Mouse (Mus musculus): ENCODE data around the gene Umad1. TPM values are rescaled to one million over a fixed set of nuclear protein-coding genes. Genes with fewer than 3 reads are reported as not detected.

The Umad1 gene
- polyA plus RNA-seq, 1 experiment from 2014 or later: 28.3 TPM

DNA sequence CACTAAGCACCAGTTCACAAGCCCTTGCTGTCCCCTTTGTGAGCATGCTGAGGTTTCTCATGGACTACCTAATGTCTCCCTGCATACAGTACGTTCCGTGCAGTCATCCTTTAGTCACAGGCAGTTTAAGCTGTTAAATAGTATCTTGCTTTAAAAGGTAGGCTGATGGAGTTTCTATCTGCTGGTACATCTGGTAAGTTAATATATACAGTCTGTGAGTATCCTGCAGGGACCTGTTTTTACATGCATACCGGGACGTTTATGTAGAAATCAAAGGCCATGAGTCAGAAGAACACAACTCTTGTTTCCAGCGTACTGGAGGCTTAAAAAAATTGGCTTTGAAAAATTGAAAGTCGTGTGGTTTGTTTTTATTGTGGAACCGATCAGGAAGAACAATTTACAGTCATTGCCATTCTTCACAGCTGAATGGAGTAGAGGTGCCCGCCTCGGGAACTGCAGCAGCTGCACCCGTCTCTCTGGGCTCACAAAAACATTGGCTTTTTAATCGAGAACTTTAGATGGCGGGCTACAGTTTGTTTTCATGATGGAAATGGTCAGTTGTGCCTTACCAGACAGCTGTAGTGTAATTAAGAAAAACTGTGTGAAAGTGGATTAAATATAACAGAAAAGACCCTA is 93.6 kb downstream of the Umad1 start:
- no peaks in the 10 kb centered on the region for H3K9me3 ChIP-seq (ENCODE audit: control insufficient read depth, low read depth, low read length)
- no peak overlapping the region for H3K9ac ChIP-seq (replicated peaks; ENCODE audit: low read depth, low read length)
- no peak for ATAC-seq (ENCODE audit: insufficient number of reproducible peaks, insufficient read depth, low FRiP score, low read depth)
- 49% methylated on average over 12 of the region's 12 CpGs for WGBS
- no peaks in the 10 kb centered on the region for H3K27me3 ChIP-seq (ENCODE audit: control insufficient read depth, insufficient read depth, low read length)
- H3K27ac ChIP-seq (ENCODE audit: low read length): no peak overlapping the region
- no peaks in the 10 kb centered on the region for H3K36me3 ChIP-seq (ENCODE audit: control insufficient read depth, insufficient read depth, low read length)
- no peaks in the 10 kb centered on the region; the same call in 1 of the 2 replicates for H3K4me1 ChIP-seq (ENCODE audit: control insufficient read depth, insufficient read depth, low read length)
- no peak overlapping the region for H3K4me3 ChIP-seq (ENCODE audit: low read depth, low read length)
- no peak overlapping the region for H3K4me2 ChIP-seq (replicated peaks; ENCODE audit: low read depth, low read length)

DNA sequence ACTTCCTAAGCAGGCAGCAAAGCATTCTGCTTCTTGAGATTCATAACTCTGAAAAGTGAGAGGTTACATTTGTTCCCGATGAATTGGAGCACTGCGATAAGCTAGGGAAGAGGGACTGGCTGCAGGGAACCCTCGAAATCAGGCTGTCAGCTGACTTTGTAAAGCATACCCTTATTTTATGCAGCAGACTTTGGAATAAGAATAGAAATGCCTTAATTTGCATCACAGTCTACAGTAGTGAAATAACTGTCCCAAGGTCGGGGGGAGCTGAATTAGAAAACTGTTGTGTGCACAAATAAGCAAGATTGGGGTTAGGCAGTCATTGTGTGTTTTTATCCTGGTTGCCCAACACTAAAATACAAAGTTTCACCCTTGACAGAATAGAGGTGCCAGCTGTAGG is 94.4 kb downstream of the Umad1 start:
- H3K4me3 ChIP-seq (ENCODE audit: low read depth, low read length): no peak overlapping the region
- H3K36me3 ChIP-seq (ENCODE audit: control insufficient read depth, insufficient read depth, low read length): no peaks in the 10 kb centered on the region
- ATAC-seq (ENCODE audit: insufficient number of reproducible peaks, insufficient read depth, low FRiP score, low read depth): no peak
- H3K4me2 ChIP-seq (replicated peaks; ENCODE audit: low read depth, low read length): no peak overlapping the region
- H3K4me1 ChIP-seq (ENCODE audit: control insufficient read depth, insufficient read depth, low read length): no peaks in the 10 kb centered on the region; the same call in 1 of the 2 replicates
- no peak overlapping the region for H3K9ac ChIP-seq (replicated peaks; ENCODE audit: low read depth, low read length)
- no peaks in the 10 kb centered on the region for H3K27me3 ChIP-seq (ENCODE audit: control insufficient read depth, insufficient read depth, low read length)
- no peak overlapping the region for H3K27ac ChIP-seq (ENCODE audit: low read length)
- WGBS: 66% methylated on average over 4 of the region's 4 CpGs
- no peaks in the 10 kb centered on the region for H3K9me3 ChIP-seq (ENCODE audit: control insufficient read depth, low read depth, low read length)

DNA sequence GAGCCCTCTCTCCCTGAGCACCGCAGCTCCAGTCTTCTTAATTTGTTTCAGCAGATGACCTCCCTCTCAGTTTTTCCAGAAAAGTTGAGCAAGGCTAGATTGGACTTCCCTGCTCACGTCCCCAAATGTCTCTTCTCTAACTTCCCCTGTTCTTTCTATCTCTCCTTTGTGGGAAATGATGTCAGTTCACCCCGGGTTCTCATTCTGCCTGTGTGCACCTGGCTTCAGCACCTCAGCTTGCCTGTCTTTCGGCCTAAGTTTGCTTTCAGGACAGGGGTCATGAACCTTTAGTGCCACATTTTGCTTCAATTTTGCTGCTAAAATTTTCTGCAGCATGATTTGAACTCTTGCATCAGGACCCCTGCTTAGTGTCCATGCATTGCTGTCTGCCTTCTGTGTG is 95.8 kb downstream of the Umad1 start:
- no peak overlapping the region for H3K4me3 ChIP-seq (ENCODE audit: low read depth, low read length)
- no peaks in the 10 kb centered on the region for H3K27me3 ChIP-seq (ENCODE audit: control insufficient read depth, insufficient read depth, low read length)
- H3K9me3 ChIP-seq (ENCODE audit: control insufficient read depth, low read depth, low read length): no peaks in the 10 kb centered on the region
- no peak for ATAC-seq (ENCODE audit: insufficient number of reproducible peaks, insufficient read depth, low FRiP score, low read depth)
- no peaks in the 10 kb centered on the region; the same call in 1 of the 2 replicates for H3K4me1 ChIP-seq (ENCODE audit: control insufficient read depth, insufficient read depth, low read length)
- no peak overlapping the region for H3K27ac ChIP-seq (ENCODE audit: low read length)
- no peak overlapping the region for H3K4me2 ChIP-seq (replicated peaks; ENCODE audit: low read depth, low read length)
- no peak overlapping the region for H3K9ac ChIP-seq (replicated peaks; ENCODE audit: low read depth, low read length)
- 87% methylated on average over 4 of the region's 4 CpGs for WGBS
- H3K36me3 ChIP-seq (ENCODE audit: control insufficient read depth, insufficient read depth, low read length): no peaks in the 10 kb centered on the region

DNA sequence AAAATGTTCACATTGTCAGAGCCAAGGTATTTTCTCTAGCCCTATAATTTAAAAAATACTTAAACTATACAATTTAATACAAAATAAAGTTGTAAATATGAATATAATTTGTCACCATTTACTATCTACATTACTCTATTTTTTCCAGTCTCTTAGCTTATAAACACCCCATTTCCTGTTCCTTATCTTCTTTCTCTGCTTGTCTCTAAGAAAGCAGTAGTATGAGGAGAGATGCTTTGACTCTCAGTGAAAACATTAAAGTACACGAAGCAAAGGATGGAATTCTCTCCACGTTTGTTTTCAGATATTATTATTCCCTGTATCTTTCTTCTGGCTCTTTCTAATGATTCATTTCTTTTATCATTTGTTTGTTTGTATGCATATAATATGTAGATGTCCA is 99.1 kb downstream of the Umad1 start:
- ATAC-seq (ENCODE audit: insufficient number of reproducible peaks, insufficient read depth, low FRiP score, low read depth): no peak

DNA sequence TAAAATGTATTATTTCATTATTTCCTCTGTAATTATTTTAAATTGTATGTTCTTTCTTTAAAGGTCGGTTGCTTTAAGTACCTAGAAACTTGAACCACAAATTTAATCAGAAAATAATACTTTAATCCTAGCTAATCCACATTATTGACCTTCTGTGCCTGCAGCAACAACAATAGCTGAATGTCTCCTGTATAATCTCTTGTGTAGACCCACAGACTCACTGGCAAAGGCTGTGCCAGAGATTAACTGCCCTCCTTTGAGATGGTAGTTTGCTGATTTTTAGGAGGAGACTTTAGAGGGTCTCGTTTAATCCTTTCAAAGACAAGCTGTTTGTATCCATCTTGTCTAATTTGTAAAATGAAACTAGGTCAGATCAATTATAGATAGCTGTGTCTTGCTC is 99.7 kb downstream of the Umad1 start:
- H3K9ac ChIP-seq (replicated peaks; ENCODE audit: low read depth, low read length): no peak overlapping the region
- no peaks in the 10 kb centered on the region for H3K27me3 ChIP-seq (ENCODE audit: control insufficient read depth, insufficient read depth, low read length)
- no peaks in the 10 kb centered on the region for H3K9me3 ChIP-seq (ENCODE audit: control insufficient read depth, low read depth, low read length)
- no peak overlapping the region for H3K4me2 ChIP-seq (replicated peaks; ENCODE audit: low read depth, low read length)
- H3K27ac ChIP-seq (ENCODE audit: low read length): no peak overlapping the region
- ATAC-seq (ENCODE audit: insufficient number of reproducible peaks, insufficient read depth, low FRiP score, low read depth): no peak
- H3K4me1 ChIP-seq (ENCODE audit: control insufficient read depth, insufficient read depth, low read length): no peaks in the 10 kb centered on the region
- no peaks in the 10 kb centered on the region for H3K36me3 ChIP-seq (ENCODE audit: control insufficient read depth, insufficient read depth, low read length)
- no peak overlapping the region for H3K4me3 ChIP-seq (ENCODE audit: low read depth, low read length)
- 68% methylated on average over 2 of the region's 2 CpGs for WGBS

More for the DNA sequence above, 99.1 kb downstream of the Umad1 start:
- no peak overlapping the region for H3K27ac ChIP-seq (ENCODE audit: low read length)
- H3K4me3 ChIP-seq (ENCODE audit: low read depth, low read length): no peak overlapping the region
- no peaks in the 10 kb centered on the region for H3K9me3 ChIP-seq (ENCODE audit: control insufficient read depth, low read depth, low read length)
- H3K4me2 ChIP-seq (replicated peaks; ENCODE audit: low read depth, low read length): no peak overlapping the region
- no peak overlapping the region for H3K9ac ChIP-seq (replicated peaks; ENCODE audit: low read depth, low read length)
- no peaks in the 10 kb centered on the region for H3K27me3 ChIP-seq (ENCODE audit: control insufficient read depth, insufficient read depth, low read length)
- H3K36me3 ChIP-seq (ENCODE audit: control insufficient read depth, insufficient read depth, low read length): no peaks in the 10 kb centered on the region
- H3K4me1 ChIP-seq (ENCODE audit: control insufficient read depth, insufficient read depth, low read length): no peaks in the 10 kb centered on the region; the same call in 1 of the 2 replicates
- 55% methylated on average over 2 of the region's 2 CpGs for WGBS

DNA sequence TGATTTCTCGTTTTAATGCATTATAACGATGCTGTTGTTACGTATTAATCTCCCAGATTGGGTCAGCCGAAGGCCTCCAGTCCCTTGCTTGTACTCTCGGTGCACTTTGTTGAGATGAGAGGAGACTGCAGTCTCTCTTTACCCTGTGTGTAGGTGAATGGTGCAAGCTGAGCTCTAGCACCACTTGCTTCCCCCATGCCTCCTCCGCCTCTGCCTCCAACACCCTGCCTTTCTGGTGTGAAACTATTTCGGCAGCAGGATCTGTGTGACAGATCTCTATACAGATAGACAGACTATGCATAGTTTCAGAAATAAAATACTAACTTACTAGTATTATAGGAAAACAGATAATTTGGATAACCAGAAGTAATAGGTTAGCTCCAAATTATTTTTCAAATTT is 101.7 kb downstream of the Umad1 start:
- ATAC-seq (ENCODE audit: insufficient number of reproducible peaks, insufficient read depth, low FRiP score, low read depth): no peak
- Histone ChIP-seq H3K27me3 (ENCODE audit: control insufficient read depth, insufficient read depth, low read length) (no peaks in the 10 kb centered on the region), H3K27ac (ENCODE audit: low read length) (no peak overlapping the region), H3K4me1 (ENCODE audit: control insufficient read depth, insufficient read depth, low read length) (no peaks in the 10 kb centered on the region), H3K9ac (replicated peaks; ENCODE audit: low read depth, low read length) (no peak overlapping the region), H3K36me3 (ENCODE audit: control insufficient read depth, insufficient read depth, low read length) (no peaks in the 10 kb centered on the region), H3K4me2 (replicated peaks; ENCODE audit: low read depth, low read length) (no peak overlapping the region), H3K4me3 (ENCODE audit: low read depth, low read length) (no peak overlapping the region), H3K9me3 (ENCODE audit: control insufficient read depth, low read depth, low read length) (no peaks in the 10 kb centered on the region)
- 85% methylated on average over 7 of the region's 7 CpGs for WGBS

DNA sequence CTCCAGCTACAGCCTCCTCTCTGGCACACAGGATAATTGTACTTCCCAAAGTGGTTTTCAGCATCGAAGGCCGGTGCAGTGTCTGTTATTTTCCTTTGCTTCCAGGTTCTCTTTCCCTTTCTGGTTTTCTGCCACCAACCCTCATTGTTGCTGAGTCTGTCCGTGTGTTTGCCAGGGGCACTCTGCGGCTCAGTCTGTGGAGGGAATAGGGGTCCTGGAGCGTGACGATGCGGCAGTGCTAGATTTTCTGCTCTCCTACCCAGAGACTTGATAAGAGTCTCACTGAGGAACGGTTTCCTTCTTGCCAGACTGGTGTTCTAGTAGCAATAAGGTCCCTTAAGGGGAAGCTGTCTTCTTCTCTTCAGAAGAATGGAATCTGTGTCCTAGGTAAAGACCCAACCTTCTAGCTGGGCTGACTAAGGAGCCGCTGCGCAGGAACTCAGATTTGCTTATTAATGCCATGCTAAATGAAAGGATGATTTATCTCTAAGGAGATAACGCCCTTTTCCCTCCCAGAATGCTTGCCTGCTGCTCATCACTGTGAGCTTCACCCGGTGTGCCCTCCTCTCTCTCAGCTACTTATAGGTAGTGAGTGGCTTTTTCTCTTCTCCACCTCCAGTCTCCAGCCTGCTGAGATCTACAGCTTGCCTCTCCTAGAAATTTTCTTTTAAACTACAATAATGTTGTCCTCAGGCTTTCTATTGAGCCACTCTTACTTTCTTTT is 105.1 kb downstream of the Umad1 start:
- Histone ChIP-seq H3K36me3 (ENCODE audit: control insufficient read depth, insufficient read depth, low read length) (no peaks in the 10 kb centered on the region), H3K4me3 (ENCODE audit: low read depth, low read length) (no peak overlapping the region), H3K27ac (ENCODE audit: low read length) (no peak overlapping the region), H3K9me3 (ENCODE audit: control insufficient read depth, low read depth, low read length) (no peaks in the 10 kb centered on the region), H3K9ac (replicated peaks; ENCODE audit: low read depth, low read length) (no peak overlapping the region), H3K27me3 (ENCODE audit: control insufficient read depth, insufficient read depth, low read length) (no peaks in the 10 kb centered on the region), H3K4me1 (ENCODE audit: control insufficient read depth, insufficient read depth, low read length) (no peaks in the 10 kb centered on the region), H3K4me2 (replicated peaks; ENCODE audit: low read depth, low read length) (no peak overlapping the region)
- ATAC-seq (ENCODE audit: insufficient number of reproducible peaks, insufficient read depth, low FRiP score, low read depth): no peak
- 69% methylated on average over 12 of the region's 12 CpGs for WGBS

DNA sequence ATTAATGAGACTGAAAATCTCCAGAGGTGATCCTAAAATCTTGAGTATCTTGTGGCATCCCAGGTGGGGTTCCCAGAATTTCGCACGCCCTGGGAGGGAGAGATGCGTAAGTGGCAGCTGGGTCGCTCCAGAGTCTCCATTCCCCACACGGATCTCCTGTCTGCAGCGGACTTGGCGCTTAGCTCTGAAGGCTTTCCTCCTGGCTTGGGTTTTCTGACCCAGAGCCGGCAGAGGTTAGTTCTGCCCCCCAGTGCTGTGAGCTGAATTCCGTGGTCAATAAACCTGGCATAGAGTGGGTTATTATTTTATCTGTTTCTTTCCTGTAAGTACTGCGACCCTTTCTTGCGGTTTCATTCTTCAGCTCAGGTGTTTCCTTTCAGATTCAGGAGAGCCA is 105.7 kb downstream of the Umad1 start:
- Histone ChIP-seq H3K9me3 (ENCODE audit: control insufficient read depth, low read depth, low read length) (no peaks in the 10 kb centered on the region), H3K4me1 (ENCODE audit: control insufficient read depth, insufficient read depth, low read length) (no peaks in the 10 kb centered on the region), H3K4me2 (replicated peaks; ENCODE audit: low read depth, low read length) (no peak overlapping the region), H3K9ac (replicated peaks; ENCODE audit: low read depth, low read length) (no peak overlapping the region), H3K27ac (ENCODE audit: low read length) (no peak overlapping the region), H3K36me3 (ENCODE audit: control insufficient read depth, insufficient read depth, low read length) (no peaks in the 10 kb centered on the region), H3K4me3 (ENCODE audit: low read depth, low read length) (no peak overlapping the region), H3K27me3 (ENCODE audit: control insufficient read depth, insufficient read depth, low read length) (no peaks in the 10 kb centered on the region)
- no peak for ATAC-seq (ENCODE audit: insufficient number of reproducible peaks, insufficient read depth, low FRiP score, low read depth)
- WGBS: 85% methylated on average over 11 of the region's 11 CpGs

Measured in stomach, embryonic 14.5 days (tissue).